Mouse (Mus musculus): ENCODE data around the gene A930004D18Rik.

GRCm38 (mm10) chr2:18068071-18068796 is 30.7 kb upstream of the A930004D18Rik start:
- no peak for TF ChIP-seq CTCF (IDR thresholded peaks at IDR 0.05; ENCODE audit: low read depth, low read length)
- TF ChIP-seq POLR2A (IDR thresholded peaks at IDR 0.05; ENCODE audit: borderline replicate concordance, low read depth, low read length) = no peak
